Mouse (Mus musculus) macrophage (primary cell): Measurements from ENCODE around the gene Kcna10. TPM values are rescaled to one million over a fixed set of nuclear protein-coding genes. Genes with fewer than 3 reads are reported as not detected.

Experiments
- polyA plus RNA-seq: library from polyadenylated mRNA; stranded (reverse); fragments of 250-400 nt; gene quantifications from 3 replicates; pipeline ENCODE4 v1.2.4, GENCODE M21; 2018; ENCODE audit warnings: inconsistent platforms

Gene Kcna10
- polyA plus RNA-seq, 1 experiment from 2014 or later, result not detected

Other genes with a start within 250 kb of the Kcna10 start
- 0.11 to 0.72 TPM (median 0.15 TPM) in 3 replicates for gene Kcna3, start 146.9 kb upstream of the Kcna10 start, polyA plus RNA-seq
- 0.02 to 0.29 TPM (median 0.07 TPM) in 3 replicates for gene Kcna2, start 81.9 kb upstream of the Kcna10 start, polyA plus RNA-seq
- gene Cym, start 38.7 kb downstream of the Kcna10 start, polyA plus RNA-seq, result not detected in 3 replicates
- not detected in 3 replicates for gene A630076J17Rik, start 47.6 kb downstream of the Kcna10 start, polyA plus RNA-seq
- gene Prok1, start 56.7 kb downstream of the Kcna10 start, polyA plus RNA-seq, result not detected in 3 replicates
- 134 to 197 TPM (median 162 TPM) in 3 replicates for gene Lamtor5, start 95.8 kb downstream of the Kcna10 start, polyA plus RNA-seq
- not detected in 3 replicates for gene Slc16a4, start 108.2 kb downstream of the Kcna10 start, polyA plus RNA-seq
- gene Rbm15, start 150.6 kb downstream of the Kcna10 start, polyA plus RNA-seq, result 5.4 to 9.7 TPM (median 8.7 TPM) in 3 replicates